Mouse (Mus musculus) urinary bladder, postnatal 10 days (tissue): Measurements from ENCODE around the gene 9930021J03Rik.
A peak's percentile ranks its signal among the peaks of the same experiment; 100 is the strongest.

ENCODE experiments used
- DNase-seq: peaks from one replicate; pipeline ENCODE4 v3.0.0; 2022; ENCODE audit warnings: low spot score

The 9930021J03Rik gene

GRCm38 (mm10) chr19:29805917-29806785 lies at the start of gene 9930021J03Rik:
9930021J03Rik (minus strand) TSS chr19:29805989.
- peak; percentile 97 for DNase-seq

DNA sequence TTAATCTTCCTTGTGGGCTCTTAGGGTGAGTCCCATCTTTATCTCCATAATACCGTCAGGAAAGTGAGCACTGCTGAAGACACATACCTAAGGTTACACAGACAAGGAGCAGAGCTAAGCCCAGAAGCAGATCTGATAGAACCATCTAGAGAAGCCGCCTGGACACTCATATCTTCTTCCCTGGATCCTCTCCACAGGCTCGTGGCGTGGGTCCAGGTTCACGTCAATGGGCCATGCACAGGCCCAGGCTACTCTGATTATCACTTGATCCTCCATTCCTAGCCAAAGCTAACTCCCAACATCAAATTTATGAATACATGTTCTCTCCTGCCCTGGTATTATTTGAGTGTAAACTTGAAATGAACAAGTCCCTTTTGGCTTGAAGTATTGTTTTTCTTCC lies 47.9 kb upstream of the 9930021J03Rik start:
- no peak for DNase-seq

DNA sequence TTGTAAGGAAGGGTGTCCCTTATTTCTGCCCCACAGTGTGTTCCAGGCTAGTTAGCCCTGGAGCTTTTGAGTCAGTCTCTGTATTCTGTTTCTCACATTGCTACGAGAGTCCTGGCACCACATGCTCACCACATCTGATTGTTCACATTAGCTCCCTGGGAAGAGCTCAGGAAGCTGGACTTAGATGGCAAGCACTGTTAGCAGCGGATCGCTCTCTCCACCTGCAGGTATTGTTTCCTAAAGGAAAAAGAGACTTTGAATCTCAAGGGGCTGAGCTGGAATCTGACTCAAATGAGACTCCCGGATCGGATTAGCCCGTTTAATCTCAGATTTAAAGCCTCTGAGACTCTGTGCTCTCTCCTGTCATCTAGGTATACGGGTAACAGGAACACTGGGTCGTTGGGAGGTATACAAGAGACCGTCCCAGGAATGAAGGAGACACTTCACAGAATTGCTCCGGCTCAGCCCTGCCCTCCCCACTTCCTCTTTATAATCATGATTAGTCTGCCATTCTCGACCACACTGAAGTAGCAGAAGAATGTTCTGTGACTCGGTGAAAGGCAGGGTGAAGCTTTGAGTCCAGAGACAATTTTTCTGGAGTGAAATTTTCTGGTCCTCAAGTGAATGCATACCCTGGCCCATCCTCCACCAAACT lies 45.4 kb upstream of the 9930021J03Rik start:
- DNase-seq: no peak

GRCm38 (mm10) chr19:29849924-29850551 lies 44.2 kb upstream of the 9930021J03Rik start:
- no peak for DNase-seq

DNA sequence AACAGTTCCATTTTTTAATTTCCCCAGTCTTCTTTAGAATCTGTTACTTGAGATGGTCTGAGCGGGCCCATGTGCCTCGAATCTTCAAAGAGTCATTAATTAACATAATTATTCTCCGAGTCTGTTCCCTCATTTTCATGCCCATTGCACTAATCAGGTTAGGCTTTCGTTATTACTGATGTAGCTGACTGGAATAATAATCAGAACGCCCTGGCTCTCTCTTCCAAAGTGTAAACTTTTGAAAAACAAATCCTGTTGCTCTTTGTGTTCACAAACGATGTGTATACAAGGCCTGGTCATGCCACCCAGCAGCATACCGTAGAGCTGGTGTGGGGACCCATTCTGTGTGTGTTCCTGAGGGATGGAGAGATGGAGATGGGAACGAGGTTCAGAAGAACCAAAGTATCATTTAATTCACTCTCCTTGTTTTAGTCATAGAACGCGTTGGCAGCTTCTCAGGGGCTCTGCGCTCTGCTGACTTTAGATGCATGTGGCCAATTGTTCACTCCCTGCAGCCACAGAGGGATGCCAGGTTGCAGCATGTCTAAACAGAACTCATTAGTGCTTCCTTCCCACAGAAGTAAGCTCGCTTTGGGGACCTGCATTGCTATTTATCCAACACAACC lies 38.4 kb upstream of the 9930021J03Rik start:
- DNase-seq: no peak

DNA sequence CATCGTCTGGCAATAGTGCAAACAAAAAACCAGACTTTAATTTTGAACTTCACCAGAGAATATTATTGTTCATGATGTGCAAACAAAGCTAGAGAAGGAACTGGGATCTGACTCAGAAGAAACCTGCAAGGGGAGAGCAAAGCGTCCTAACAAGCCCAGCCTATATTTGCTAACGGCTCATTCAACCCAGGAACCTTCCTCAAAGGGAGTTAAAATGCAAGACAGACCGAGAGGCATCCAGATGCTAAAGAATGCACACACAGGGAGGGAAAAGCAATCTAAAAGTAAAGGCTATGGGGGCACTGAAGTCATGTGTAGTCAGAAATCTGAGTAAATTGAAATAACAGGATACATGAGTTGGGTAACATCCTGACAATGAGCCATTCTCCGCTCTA lies 37.8 kb upstream of the 9930021J03Rik start:
- no peak for DNase-seq

- DNase-seq: no peak
Observed at GRCm38 (mm10) chr19:29842973-29843372, 37.2 kb upstream of the 9930021J03Rik start.

DNA sequence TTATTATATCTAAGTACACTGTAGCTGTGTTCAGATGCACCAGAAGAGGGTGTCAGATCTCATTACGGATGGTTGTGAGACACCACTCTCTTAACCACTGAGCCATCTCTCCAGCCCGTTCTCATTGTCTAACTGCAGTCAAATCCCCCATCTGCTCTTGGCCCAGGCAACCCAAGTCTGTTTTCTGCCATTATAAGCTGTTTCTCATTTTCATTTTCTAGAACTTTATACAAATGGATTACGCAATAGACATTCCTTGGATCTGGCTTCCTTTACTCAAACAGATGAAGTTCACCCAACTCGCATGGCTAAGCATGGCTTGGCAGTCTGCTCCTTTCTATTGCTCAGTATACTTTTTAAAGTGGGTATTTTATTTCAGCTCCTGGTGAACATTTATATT lies 34.9 kb upstream of the 9930021J03Rik start:
- no peak for DNase-seq

GRCm38 (mm10) chr19:29838636-29839135 lies 32.9 kb upstream of the 9930021J03Rik start:
- no peak for DNase-seq

GRCm38 (mm10) chr19:29838171-29838570 lies 32.4 kb upstream of the 9930021J03Rik start:
- DNase-seq: no peak

DNA sequence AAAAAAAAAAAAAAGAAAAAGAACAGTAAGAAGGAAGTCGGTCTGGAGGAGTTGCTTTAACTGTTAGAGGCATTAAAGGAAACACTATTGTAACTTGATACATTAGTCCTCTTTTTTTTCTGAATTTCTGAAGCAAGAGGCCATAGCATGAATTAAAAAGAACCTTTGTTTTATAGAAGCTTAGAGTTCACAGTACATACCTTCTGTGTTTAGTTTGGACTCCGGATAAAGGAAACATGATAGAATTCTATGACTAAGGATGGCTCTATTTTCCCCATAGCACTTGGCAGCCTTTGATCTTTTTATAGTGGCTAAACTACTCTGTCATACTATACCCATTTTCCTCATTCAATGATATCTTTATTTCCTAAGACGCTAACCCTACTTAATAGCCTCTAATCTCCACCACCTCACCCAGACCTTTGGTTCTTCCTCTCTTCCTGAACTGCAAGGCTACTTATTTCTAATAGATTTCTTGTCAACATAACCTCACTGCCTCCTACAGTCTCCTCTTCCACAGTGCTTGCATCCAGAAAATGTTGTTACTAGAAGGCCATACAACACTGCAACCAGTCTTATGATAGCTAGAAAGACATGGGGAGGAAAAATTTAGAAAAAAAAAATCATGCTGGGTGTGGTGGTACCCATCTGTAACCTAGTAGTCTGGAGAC lies 29.7 kb upstream of the 9930021J03Rik start:
- DNase-seq: no peak

DNA sequence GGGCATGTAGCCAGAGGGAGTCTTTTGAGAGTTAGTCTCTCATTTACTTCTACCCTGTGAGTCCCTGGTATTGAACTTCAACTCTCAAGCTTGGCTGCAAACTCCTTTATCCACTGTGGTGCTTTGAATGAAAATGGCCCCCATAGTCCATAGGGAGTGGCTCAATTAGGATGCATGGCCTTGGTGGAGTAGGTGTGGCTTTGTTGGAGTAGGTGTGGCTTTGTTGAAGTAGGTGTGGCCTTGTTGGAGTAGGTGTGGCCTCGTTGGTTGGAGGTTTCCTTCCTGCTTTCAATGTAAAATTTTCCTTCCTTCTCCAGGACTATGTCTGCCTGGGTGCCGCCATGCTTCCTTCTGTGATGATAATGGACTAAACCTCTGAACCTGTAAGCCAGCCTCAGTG lies 25.1 kb upstream of the 9930021J03Rik start:
- no peak for DNase-seq

DNA sequence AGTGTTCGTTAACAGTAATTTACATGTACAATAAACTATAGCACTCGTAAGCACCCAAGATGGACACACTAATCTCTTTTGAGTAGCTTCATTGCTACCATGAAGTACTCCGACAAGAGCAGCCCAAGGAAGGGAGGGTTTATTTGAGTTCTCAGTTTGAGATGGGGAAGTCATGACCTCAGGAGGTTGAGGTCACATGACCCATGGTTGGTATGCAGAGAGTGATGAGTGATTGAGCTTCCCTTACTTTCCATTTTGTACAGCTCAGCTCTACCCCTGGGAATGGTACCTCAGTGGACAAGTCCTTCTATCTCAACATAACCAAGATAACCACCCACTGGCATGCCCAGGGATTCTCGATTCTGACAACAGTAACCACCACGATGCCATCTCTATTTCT lies 22.8 kb upstream of the 9930021J03Rik start:
- DNase-seq: no peak

- DNase-seq: no peak
Observed at GRCm38 (mm10) chr19:29826686-29827085, 20.9 kb upstream of the 9930021J03Rik start.

- no peak for DNase-seq
Observed at GRCm38 (mm10) chr19:29825003-29825402, 19.2 kb upstream of the 9930021J03Rik start.

GRCm38 (mm10) chr19:29824034-29824700 lies 18.4 kb upstream of the 9930021J03Rik start:
- no peak for DNase-seq

GRCm38 (mm10) chr19:29823456-29824010 lies 17.7 kb upstream of the 9930021J03Rik start:
- no peak for DNase-seq

DNA sequence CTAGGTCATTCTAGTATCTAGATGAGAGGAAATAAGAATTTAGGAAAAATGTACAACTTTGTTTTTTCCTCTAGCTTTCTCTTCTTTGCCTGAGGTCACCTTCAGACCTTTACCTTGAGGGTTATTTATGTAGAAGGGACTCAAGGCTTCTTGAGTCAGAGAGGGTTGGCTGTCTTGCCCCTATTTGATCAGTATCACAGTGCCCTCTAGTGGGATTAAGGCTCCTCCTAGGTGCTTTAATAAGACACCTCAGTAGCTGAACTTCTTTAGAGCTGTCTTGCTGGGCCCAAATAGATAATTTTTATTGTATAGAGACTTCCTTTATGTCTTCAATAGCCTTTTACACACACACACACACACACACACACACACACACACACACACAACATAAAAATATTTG lies 15.2 kb upstream of the 9930021J03Rik start:
- no peak for DNase-seq

DNA sequence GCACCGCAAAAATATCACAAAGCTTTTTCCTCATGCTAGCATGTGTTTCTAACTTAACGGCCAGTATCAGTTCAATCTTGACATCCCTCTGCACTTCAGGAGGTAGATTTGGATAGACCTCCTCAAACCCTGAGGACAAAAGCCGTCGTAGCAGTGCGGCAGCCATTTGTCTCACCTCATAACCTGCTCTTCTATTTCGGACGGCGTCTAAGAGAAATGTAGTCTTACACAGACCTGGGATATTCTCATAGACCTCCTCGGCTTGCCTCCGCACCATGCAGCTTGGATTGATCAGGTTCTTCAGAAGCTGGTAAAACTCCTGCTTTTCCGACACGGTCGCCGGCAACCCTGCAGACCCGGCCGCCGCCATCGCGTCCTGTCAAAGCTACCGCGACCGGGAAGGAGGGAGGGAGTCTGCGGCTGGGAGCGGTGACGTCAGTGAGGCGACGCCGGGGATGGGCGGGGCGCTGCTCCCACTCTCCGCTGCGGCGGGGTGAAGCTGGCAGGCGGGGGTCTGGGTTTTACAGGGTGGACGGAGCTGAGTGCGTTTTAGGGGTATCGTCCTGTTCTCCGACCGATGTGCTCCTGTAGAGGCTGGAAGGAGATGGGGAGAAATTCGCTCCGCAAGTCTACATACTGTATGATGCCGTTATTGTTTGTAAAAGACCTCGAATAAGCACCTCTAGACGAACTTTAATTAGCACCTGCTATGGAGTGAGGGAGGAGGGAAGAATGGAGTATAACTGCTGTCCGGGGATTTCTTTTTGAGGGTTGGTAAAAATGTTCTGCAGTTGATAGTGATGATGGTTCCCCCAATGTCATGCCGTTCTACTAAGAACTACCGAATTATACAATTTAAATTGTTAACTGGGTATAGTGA lies 7.0 kb upstream of the 9930021J03Rik start, which contains the start of gene Ranbp6:
Gene Ranbp6, minus strand, starts transcription at position 394 of the 880 bp plus-strand sequence.
- DNase-seq: peak; percentile 64

DNA sequence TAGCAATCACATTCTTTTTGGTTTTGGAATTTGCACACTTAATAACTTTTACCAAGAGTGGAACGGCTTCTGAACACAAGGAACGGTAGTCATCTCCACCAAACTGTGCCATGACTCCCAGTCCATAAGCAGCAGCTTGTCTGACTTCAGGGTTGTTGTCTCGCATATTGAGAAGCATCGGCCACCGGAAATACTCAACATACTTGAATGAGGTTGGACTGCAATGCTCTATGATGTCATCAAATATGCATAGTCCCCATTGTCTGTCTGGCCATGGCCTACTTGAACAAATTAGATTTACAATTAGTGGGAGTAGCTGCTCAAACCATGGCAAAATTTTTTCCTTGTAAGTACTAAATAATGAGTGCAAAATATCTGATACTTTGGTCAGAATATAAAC lies 4.2 kb upstream of the 9930021J03Rik start:
- no peak for DNase-seq
